Mouse (Mus musculus): ENCODE data around the gene Nr2f2. TPM values are rescaled to one million over a fixed set of nuclear protein-coding genes. Genes with fewer than 3 reads are reported as not detected.

The Nr2f2 gene
- polyA plus RNA-seq, 1 experiment from 2014 or later = 6.5 TPM

DNA sequence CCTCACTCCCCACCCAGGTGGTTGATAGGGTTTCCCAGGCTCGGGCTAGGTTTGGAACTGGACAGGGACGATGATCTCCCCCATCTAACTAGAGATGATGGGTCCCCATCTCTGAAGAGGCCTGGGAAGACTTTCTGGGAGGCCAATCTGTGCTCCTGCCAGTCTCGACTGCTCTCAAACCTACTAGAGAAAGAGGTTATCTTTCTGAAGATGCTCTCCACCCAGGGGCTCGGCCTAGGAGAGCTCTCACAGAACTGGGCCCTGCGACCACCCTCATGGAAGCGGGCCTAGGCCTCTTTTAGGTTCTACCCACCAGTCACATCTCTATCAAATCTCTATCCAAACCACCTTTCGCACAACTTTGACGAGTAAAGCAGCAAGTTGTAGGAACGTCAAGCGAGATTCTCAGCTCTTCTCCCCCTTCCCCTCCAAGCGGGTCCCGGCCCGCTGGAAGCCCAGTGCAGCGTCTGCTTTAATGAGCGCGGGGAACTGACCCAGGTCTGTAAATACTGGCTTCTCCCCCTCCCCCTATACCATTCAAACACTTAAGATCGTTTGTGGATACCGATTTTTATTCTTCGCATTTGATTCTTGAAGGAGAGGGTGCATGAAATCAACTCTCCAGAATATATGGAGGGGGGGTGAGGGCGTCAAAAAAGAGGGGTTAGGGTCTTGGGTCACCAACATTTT lies 16.4 kb downstream of the Nr2f2 start:
- 6% methylated on average over 20 of the region's 20 CpGs for WGBS (ENCODE audit: insufficient replicate concordance)
- ATAC-seq (ENCODE audit: insufficient read depth) = no peak
- no peaks in the 10 kb centered on the region for H3K4me1 ChIP-seq (replicated peaks)
- peaks cover 79% of the 10 kb centered on the region for H3K27me3 ChIP-seq
- no peaks in the 10 kb centered on the region for H3K36me3 ChIP-seq (replicated peaks)
- peak overlapping the region; percentile 19; the same call in 1 of the 2 replicates for H3K27ac ChIP-seq (replicated peaks)
- H3K9ac ChIP-seq = no peak overlapping the region
- peak overlapping the region; percentile 39 for H3K4me2 ChIP-seq
- peak overlapping the region; percentile 48 for H3K4me3 ChIP-seq (replicated peaks)
- H3K9me3 ChIP-seq (replicated peaks) = no peaks in the 10 kb centered on the region

DNA sequence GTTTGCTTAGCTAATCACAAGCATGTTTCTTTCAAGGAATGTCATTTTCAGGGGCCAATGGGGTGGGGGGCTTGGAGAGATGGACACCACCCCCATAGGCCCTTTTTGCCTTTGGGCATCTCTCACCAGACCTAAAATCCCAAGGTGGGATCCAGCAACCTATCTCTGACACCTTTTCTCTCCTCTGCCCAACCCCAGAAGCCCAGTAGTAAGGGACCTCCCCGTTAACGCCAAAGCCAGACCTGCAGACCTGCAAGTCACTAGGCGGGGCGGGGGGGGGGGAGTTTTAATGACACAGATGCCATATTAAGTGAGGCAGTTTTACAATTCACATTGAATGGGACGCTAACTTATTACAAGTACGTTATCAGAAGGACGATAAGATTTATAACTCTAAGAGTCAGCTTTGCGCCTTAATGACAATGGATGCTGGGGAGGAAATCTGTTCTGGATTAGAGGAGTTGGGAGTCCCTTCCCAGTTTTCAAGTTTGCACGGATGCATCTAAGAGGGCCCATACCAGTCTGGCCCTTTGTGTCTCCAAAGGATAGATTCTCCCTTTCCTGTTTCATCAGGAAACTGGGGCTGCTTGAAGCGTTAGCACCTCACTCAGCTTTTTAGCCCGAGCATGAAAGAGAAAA lies 17.4 kb downstream of the Nr2f2 start:
- WGBS (ENCODE audit: insufficient replicate concordance) = 15% methylated on average over 11 of the region's 11 CpGs

DNA sequence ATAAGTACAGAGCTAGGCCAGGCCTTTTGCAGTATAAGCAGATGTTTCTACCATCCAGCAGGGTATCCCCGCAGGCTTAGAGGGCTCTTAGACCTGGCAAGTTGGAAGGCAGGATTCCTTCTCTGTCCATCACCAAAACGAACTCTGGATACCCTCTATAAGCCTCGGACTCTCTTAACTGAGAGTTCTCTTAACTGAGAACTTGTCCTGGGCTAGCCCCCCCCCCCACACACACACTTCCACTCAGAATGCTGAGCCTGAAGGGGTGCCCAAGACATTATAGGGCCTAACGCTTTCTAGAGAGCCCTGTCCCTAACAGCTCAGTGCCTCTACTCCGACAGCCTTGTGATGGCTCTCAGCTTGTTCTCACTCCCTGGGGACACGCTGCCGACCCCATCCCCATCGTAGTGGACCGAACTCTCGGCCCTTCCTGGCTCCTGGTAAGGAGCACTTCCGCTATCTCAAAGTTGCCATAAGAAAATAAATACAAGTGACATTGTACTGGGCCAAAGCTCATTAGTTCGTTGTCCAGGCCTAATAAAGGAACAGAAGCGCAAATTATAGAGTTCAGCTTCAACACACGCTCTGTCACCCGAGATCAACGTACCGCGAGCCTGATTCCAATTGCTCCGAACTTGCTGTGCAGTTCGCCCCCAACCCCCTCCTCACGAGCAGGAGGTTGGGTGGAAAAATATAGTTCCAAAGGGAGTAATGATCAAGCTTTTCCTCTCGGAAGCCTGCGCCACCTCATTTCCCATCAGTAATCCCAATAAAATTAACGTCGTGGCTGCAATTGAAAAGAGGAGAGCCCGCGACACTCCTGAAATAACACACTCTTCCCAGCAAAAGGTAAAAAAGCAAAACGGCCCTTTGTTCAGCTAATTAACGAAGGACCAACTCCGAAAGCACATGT lies 18.2 kb downstream of the Nr2f2 start:
- Histone ChIP-seq H3K9ac (no peak overlapping the region), H3K4me1 (replicated peaks) (no peaks in the 10 kb centered on the region), H3K36me3 (replicated peaks) (no peaks in the 10 kb centered on the region), H3K27ac (replicated peaks) (no peak overlapping the region), H3K9me3 (replicated peaks) (no peaks in the 10 kb centered on the region), H3K27me3 (peaks cover 89% of the 10 kb centered on the region), H3K4me2 (no peak overlapping the region), H3K4me3 (replicated peaks) (no peak overlapping the region)
- 13% methylated on average over 30 of the region's 30 CpGs for WGBS (ENCODE audit: insufficient replicate concordance)
- ATAC-seq (ENCODE audit: insufficient read depth) = no peak

More for the DNA sequence above, 17.4 kb downstream of the Nr2f2 start:
- no peak overlapping the region for H3K4me3 ChIP-seq (replicated peaks)
- ATAC-seq (ENCODE audit: insufficient read depth) = no peak
- H3K36me3 ChIP-seq (replicated peaks) = no peaks in the 10 kb centered on the region
- no peaks in the 10 kb centered on the region for H3K9me3 ChIP-seq (replicated peaks)
- H3K4me2 ChIP-seq = no peak overlapping the region
- H3K9ac ChIP-seq = no peak overlapping the region
- H3K27ac ChIP-seq (replicated peaks) = no peak overlapping the region
- H3K27me3 ChIP-seq = peaks cover 81% of the 10 kb centered on the region
- no peaks in the 10 kb centered on the region for H3K4me1 ChIP-seq (replicated peaks)

DNA sequence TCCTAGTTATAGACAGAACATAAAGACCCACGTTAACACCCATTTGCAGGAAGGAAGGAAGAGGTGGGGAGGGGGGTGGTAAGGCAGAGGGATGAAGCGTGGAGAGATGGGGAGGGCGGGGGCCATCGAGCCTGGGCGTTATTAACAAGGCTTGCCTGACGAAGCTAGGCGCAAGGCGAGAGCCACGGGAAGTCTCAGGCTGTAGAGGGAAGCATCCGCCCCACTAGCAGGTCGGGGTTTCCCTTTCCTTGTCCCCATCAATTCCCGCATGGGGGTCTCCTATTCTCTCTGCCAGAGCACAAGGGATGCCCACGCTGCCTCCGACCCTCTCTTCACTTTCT lies 18.9 kb downstream of the Nr2f2 start:
- Histone ChIP-seq H3K4me1 (replicated peaks) (no peaks in the 10 kb centered on the region), H3K36me3 (replicated peaks) (no peaks in the 10 kb centered on the region), H3K27me3 (peaks cover 96% of the 10 kb centered on the region), H3K9ac (no peak overlapping the region), H3K4me3 (replicated peaks) (no peak overlapping the region), H3K9me3 (replicated peaks) (no peaks in the 10 kb centered on the region), H3K4me2 (no peak overlapping the region), H3K27ac (replicated peaks) (no peak overlapping the region)
- ATAC-seq (ENCODE audit: insufficient read depth) = no peak
- WGBS (ENCODE audit: insufficient replicate concordance) = 11% methylated on average over 14 of the region's 14 CpGs

DNA sequence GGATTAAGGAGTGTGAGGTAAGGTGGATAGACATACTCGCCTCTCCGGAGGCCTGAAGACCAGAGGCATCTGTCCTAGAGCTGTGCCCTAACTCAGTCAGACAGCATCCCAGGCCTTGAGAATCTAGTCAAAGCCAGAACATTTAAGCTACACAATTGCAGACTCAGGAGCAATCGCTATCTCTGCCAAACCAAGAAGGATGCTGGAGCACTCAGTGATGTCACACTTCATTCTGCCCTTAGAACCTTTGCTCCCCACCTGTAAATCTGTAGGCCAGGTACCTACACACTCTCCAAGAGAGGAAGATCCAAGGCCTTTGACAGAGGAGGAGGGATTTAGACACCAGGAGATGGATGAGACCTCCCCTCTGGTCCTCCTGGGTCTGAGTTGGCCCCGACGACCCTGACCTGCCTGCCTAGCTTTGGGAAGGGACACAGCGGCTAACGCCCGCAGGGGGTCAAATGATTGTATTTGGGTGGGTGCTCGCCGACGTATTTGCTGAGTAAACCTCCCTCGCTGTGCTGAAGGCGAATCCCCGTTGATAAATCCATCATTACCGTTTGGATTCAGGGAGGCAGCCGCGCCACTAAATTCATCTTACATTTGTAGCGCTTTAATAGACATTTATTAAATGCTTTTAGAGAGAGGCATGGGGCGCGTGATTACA lies 19.5 kb downstream of the Nr2f2 start:
- ATAC-seq (ENCODE audit: insufficient read depth) = no peak
- Histone ChIP-seq H3K36me3 (replicated peaks) (no peaks in the 10 kb centered on the region), H3K27me3 (peaks cover 95% of the 10 kb centered on the region), H3K4me3 (replicated peaks) (no peak overlapping the region), H3K4me1 (replicated peaks) (no peaks in the 10 kb centered on the region), H3K9ac (no peak overlapping the region), H3K9me3 (replicated peaks) (no peaks in the 10 kb centered on the region), H3K4me2 (no peak overlapping the region), H3K27ac (replicated peaks) (no peak overlapping the region)
- WGBS (ENCODE audit: insufficient replicate concordance) = 12% methylated on average over 20 of the region's 20 CpGs

DNA sequence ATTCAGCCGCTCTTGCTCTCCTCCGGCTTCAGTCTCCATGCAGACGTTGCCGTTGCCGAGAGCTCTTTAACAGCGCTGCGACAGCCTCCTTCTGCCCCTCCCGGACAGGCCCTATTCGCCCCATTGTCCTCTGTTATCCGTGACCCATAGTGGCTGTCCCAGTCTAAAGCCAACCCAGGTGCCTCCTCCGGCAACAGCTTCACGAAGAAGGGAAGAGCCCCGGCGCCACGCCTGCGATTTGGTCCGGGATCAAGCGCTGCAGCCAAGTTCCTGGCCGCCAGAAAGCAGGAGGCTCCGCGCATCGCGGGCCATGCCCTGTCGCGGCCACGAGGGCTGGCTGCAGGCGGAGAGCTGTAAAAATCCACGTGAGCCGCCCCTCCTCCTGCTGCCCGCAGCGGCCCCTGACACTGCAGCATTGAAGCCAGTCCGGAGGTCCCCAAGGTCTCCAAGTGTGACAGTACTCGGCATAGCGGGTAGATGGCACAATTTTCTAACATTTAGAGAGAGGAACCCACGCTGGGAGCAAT lies 20.5 kb downstream of the Nr2f2 start:
- Histone ChIP-seq H3K9ac (no peak overlapping the region), H3K27me3 (peaks cover 88% of the 10 kb centered on the region), H3K4me2 (peak overlapping the region; percentile 62), H3K36me3 (replicated peaks) (no peaks in the 10 kb centered on the region), H3K9me3 (replicated peaks) (no peaks in the 10 kb centered on the region), H3K27ac (replicated peaks) (no peak overlapping the region), H3K4me1 (replicated peaks) (no peaks in the 10 kb centered on the region), H3K4me3 (replicated peaks) (peak overlapping the region; percentile 30)
- WGBS (ENCODE audit: insufficient replicate concordance) = 2% methylated on average over 35 of the region's 35 CpGs
- ATAC-seq (ENCODE audit: insufficient read depth) = 0 out of 2 replicates have a peak, but pooled peaks have one; percentile 28

DNA sequence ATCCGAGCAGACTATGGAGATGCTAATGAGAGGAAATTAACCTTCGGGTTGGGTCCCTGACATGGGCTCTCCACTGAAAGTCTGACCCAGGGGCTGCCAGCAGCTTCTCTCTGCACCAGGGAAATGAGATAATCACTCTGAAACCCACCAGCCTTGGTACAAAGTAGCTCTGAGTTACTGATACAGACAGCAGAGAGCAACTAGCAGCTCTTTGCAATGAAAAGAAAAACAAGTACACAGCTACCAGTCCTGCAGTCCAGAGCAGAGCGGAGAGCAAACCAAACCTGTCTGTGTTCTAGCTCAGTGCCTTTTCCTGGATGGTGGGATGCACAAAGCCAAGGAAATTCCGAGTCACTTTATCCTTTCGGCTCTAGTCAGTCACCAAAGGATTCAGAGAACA lies 23.1 kb downstream of the Nr2f2 start:
- 9% methylated on average over 5 of the region's 5 CpGs for WGBS (ENCODE audit: insufficient replicate concordance)
- Histone ChIP-seq H3K4me2 (no peak overlapping the region), H3K27me3 (peaks cover 75% of the 10 kb centered on the region), H3K27ac (replicated peaks) (no peak overlapping the region), H3K4me3 (replicated peaks) (no peak overlapping the region), H3K9ac (no peak overlapping the region), H3K4me1 (replicated peaks) (no peaks in the 10 kb centered on the region), H3K9me3 (replicated peaks) (no peaks in the 10 kb centered on the region), H3K36me3 (replicated peaks) (no peaks in the 10 kb centered on the region)
- ATAC-seq (ENCODE audit: insufficient read depth) = no peak

DNA sequence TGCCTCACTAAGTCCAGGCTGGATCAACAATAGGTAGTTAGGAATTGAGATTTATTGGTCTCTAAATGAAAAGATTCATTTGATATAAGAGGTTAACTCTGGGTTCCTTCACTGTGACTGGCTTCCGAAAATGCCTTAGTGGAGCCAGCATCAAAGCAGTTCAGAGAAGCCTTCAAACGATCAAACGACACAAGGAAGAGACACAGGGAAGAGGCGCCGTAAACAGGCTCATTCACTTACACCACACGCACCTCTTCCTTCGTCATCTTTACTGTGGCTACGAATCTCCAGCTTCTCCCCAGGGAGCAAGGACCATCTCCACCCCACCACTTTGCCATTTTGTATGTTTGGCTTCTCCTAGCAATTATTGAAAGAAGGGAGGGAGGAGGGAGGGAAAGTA lies 23.8 kb downstream of the Nr2f2 start:
- H3K4me1 ChIP-seq (replicated peaks) = no peaks in the 10 kb centered on the region
- peaks cover 75% of the 10 kb centered on the region for H3K27me3 ChIP-seq
- no peak for ATAC-seq (ENCODE audit: insufficient read depth)
- WGBS (ENCODE audit: insufficient replicate concordance) = 7% methylated on average over 8 of the region's 8 CpGs
- no peak overlapping the region for H3K9ac ChIP-seq
- no peak overlapping the region for H3K4me2 ChIP-seq
- H3K27ac ChIP-seq (replicated peaks) = no peak overlapping the region
- H3K36me3 ChIP-seq (replicated peaks) = no peaks in the 10 kb centered on the region
- no peaks in the 10 kb centered on the region for H3K9me3 ChIP-seq (replicated peaks)
- H3K4me3 ChIP-seq (replicated peaks) = no peak overlapping the region

DNA sequence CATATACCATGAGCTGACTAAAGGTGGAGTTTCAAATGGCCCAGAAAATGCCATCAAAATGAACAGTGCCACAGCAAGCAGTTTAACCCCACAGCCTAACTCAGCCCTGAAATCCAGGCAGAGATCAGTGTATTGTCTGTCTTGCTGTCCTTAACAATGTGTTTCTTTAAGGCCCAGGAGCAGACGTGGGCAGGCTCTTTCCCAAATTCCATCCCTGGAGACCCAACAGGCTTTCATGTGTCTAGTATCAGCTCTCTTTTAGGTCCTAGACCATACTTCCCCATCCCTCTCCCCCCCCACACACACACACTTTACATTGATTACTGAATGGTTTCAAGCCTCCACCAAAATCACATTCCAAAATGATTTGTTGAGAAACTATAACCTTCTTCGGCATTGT lies 24.5 kb downstream of the Nr2f2 start:
- no peak overlapping the region for H3K27ac ChIP-seq (replicated peaks)
- 14% methylated on average over 2 of the region's 2 CpGs for WGBS (ENCODE audit: insufficient replicate concordance)
- no peaks in the 10 kb centered on the region for H3K9me3 ChIP-seq (replicated peaks)
- no peak overlapping the region for H3K4me3 ChIP-seq (replicated peaks)
- no peaks in the 10 kb centered on the region for H3K36me3 ChIP-seq (replicated peaks)
- no peak overlapping the region for H3K9ac ChIP-seq
- H3K4me2 ChIP-seq = no peak overlapping the region
- peaks cover 75% of the 10 kb centered on the region for H3K27me3 ChIP-seq
- ATAC-seq (ENCODE audit: insufficient read depth) = no peak
- H3K4me1 ChIP-seq (replicated peaks) = no peaks in the 10 kb centered on the region

DNA sequence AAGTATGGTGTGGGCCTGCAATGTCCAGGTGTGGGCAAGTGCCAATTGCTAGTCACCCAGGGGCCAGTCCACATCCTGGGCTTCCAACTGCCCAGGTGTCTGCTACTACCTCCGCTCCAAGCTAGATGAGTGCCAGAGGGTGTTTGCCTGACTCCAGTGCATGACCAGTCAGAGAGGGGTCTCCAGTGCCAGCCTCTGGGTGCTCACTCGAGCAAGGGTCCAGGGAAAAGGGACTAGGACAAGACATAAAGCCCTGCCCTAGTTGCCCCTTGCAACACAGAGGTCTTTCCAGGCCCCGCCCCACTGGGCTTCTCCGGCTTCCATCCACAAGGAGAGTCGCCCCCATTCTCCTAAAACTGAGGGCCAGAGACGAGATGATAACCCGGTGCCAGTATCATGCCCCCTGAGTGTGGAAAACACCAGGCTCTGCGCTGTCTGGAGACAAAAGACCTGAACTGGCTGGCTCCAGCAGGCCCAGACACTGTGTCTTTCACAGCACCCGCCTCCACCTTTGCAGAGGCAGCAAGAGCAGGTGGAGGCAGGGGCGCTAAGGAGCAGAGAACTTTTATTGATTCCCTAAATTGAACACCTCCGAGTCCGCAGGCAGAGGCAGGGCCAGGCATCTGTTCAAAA lies 26.4 kb downstream of the Nr2f2 start:
- Histone ChIP-seq H3K9me3 (replicated peaks) (no peaks in the 10 kb centered on the region), H3K4me1 (replicated peaks) (no peaks in the 10 kb centered on the region), H3K4me3 (replicated peaks) (no peak overlapping the region), H3K9ac (no peak overlapping the region), H3K4me2 (no peak overlapping the region), H3K27ac (replicated peaks) (no peak overlapping the region), H3K27me3 (peaks cover 75% of the 10 kb centered on the region), H3K36me3 (replicated peaks) (no peaks in the 10 kb centered on the region)
- WGBS (ENCODE audit: insufficient replicate concordance) = 21% methylated on average over 12 of the region's 12 CpGs
- ATAC-seq (ENCODE audit: insufficient read depth) = no peak
